Mouse (Mus musculus) frontal cortex, postnatal 14 days (tissue): ENCODE results near the gene Mob3b.

ENCODE experiments used
- DNase-seq, 2 experiments: peaks; one replicate each; pipeline ENCODE4 v3.0.0; 2022; ENCODE audit warnings: low spot score in 2 of 2

Mob3b gene

DNA sequence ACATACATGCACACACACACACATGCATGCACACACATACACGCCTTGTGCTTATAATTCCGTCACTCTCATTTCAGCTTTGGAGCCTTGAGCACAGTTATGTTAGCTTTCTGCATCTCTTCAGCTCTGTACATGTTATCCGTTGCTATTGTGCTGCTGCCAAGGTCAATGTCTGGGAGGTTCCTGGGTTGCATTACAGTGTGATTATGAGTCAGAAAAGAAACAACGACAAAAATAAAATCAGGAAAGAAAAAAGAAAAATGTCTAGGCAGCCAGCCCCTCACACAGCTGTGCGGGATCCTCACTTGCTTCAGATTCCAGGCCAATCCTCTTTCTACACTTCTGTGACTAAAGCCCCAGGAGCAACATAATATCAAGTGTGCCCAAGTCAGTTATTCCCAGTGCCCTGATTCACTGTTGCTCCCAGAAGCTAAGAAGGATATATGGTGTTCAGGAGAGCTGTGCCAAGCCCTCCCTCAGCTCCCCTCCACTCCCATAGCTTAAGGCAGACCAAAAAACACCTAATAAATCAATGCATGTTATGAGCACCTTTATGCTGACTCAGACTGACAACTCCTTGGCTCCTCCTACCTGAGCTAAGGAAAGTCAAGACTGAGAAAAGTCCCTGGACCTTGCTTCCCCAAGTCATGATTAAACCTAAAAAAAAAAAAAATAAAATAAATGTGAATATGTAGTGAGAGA lies 152.1 kb downstream of the Mob3b start:
- no peak for DNase-seq

GRCm38 (mm10) chr4:35004473-35004872 lies 152.8 kb downstream of the Mob3b start:
- no peak for DNase-seq

GRCm38 (mm10) chr4:35003550-35004326 lies 153.5 kb downstream of the Mob3b start:
- DNase-seq = no peak

DNA sequence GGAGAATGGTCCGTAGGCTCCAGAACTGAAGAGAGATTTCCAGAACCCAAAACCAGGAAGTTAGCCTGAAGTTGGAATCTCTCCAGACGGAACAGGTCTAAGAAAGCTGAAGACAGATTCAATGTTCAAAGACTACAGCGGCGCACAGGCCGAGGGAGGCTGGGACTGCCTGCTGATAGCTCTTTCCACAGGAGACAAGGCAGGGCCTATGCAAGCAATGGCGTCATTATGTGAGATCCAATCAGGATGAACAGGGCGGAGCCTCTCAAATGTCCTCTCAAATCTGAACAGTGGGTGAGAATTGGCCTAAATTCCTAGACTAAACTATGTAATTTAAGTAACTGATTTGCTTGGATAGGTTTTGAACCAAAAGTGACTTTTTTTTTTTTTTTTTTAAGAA lies 160.7 kb downstream of the Mob3b start:
- no peak for DNase-seq

DNA sequence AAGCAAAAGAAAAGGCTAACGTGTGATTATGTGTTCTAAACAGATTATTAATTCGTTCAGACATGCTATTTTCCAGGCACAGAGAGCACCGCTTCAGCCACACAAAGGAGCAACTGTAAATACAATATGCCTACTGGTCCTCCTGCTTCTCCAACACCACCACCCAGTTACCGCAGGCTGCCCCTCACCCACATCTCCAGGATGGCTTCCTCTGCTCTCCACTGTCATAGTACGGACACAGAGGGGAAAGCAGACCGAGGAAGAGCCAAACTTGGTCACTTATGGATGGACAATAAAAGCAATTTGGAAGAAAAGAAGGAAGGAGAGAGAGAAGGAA lies 163.7 kb downstream of the Mob3b start:
- no peak for DNase-seq

- no peak for DNase-seq
Measured at GRCm38 (mm10) chr4:34992866-34993638, 164.2 kb downstream of the Mob3b start.

DNA sequence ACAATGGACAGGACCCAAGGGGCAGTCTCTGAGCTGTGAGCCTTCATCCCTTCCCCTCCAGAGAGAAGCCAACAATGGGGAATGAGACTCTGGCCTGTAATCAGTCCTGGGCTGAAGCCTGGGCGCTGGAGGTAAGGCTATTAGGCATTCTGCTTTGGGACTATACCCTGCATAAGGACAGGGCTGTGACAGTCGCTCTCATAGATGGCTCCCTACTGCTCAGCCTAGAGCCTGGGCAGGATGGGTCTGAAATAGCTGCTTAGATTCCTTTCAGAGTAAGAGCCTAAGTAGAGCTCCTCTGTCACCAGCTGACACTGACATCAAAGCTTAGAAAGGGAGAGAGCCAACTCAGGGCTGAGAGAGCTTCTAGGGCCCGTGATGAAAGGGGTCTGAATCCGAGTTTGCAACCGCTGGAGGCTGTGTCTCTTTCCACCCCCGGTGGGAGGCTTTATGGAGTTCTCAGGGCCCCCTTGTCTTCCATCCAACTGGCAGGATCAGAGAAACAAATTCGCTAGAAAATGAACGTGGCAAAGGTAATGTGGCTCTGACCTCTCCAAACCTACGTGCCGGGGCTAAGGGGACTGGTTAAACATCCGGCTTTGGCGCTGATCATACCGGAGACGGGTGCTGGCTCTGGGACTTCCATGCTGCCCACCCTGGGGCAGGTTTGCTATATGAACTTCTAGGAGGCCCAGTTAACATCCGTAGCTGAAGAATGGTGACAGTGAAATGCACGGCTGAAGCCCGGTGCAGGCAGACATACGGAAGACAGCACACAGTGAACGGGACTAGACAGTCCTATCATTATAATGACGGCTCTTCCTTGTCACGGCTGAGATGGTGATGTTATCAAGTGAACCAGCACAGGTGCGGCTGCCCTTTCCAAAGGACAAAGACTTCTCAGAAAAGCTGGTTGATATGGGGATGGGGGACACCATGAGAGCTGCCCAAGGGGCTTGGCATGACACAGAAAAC lies 165.1 kb downstream of the Mob3b start:
- no peak for DNase-seq

DNA sequence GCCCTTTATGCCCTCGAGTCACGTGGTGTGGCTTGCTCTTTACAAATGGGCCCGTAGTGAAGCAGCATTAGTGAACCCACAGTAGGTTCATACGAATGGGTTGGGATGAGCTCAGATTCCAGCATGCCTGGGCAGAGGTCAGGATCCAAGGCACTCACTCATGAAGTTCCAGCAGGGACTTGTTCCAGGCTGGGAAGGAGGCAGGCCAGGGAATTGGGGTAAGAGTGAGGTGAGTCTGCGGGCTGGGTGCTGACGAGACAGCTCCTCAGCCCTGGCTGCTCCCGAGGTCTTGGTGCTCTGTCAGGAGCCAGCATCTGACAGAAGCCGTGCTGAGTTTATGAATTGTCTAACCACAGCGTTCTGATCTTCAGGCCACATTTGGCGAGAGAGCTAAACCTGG lies 166.2 kb downstream of the Mob3b start:
- no peak for DNase-seq

- DNase-seq = no peak
Measured at GRCm38 (mm10) chr4:34990659-34991058, 166.6 kb downstream of the Mob3b start.

- DNase-seq = no peak
Measured at GRCm38 (mm10) chr4:34987568-34987967, 169.7 kb downstream of the Mob3b start.

DNA sequence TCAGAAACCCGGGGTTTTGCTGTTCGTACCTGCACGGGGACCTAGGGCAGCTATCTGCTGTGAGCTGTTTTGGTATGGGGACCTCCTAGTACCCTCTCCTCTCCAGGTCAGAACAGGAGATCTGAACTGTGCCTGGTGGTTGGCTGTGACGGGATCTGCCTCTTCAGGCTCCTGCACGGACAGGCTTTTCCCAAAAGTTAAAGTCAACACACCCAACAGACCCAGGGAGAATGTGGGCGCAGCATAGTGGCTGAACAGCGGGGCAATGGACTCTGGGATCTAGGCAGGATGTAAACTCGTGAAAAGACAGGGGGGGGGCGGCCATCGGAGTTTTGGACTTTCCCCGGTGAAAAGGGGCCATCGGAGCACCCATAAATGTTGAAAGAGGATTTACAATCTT lies 170.2 kb downstream of the Mob3b start:
- DNase-seq = no peak

- no peak for DNase-seq
Measured at GRCm38 (mm10) chr4:34986647-34987046, 170.6 kb downstream of the Mob3b start.

GRCm38 (mm10) chr4:34984377-34984776 lies 172.9 kb downstream of the Mob3b start:
- DNase-seq = no peak

- no peak for DNase-seq
Measured at GRCm38 (mm10) chr4:34983511-34983910, 173.8 kb downstream of the Mob3b start.

DNA sequence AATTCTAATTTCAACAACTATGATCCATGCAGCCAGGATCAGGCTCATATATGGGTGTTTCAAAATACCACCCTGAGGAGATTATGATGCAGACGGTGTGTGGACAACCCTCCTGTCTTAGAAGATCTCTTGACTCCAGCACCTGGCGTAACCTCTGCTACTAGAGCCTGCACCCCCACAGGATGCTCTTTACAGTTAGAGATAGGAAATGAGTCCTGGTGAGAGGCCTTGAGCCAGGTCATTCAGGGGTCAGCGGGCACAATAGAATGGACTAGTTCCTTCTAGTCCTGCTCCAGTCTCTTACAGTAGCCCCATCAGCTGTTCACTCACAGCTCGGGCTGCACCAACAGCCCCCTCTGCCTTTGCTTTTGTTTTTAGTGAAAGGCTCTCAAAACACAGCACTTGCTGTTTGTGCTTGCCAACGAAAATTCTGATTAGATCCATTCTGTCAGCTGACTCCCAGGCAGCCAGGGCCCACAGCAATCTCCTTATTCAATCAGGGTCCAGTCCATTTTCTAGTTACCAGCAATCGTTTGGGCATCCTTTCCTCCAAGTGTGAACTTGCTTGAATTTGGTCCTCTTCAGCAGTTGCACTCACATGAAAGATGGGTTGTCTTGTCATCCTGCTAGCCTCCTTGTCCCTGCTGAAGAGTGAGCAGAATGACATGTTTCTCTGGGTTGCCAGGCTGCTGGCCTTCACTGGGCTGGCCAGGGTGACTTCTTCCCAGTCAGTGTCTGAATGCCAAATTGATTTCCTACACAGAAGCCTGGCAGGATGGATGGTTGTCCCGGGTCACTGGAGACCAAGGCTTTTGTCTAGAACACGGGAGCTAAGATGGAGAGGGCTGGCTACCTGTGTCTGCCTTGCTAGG lies 175.7 kb downstream of the Mob3b start:
- no peak for DNase-seq

- DNase-seq = no peak
Measured at GRCm38 (mm10) chr4:34980461-34981039, 176.7 kb downstream of the Mob3b start.

GRCm38 (mm10) chr4:34976916-34977702 lies 180.2 kb downstream of the Mob3b start:
- DNase-seq = no peak

DNA sequence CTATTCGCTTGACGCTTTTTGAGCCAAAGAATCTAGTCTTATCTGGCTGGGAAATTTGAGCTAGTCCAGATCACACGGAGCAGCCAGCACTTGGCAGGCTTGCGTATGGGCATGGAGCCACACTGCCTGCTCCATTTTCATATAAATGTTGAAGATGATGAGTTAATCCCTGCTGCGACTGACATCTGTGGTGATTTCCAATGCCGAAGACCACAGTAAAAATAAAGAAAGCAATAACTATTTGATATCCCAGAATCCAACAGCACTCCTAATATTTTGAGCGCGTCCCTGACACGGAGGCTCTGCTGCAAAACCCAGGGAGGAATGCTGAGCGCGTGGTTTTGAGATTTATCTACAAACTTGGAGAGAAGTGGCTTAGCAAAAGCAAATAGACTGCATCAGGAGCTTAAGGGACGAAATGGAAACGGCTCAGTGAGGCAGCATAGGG lies 180.9 kb downstream of the Mob3b start:
- DNase-seq = no peak

- no peak for DNase-seq
Measured at GRCm38 (mm10) chr4:34974795-34975194, 182.5 kb downstream of the Mob3b start.
